Mouse (Mus musculus) layer of hippocampus, postnatal 14 days (tissue): ENCODE results near the gene Trip6. TPM values are rescaled to one million over a fixed set of nuclear protein-coding genes. Genes with fewer than 3 reads are reported as not detected.

Source experiments
- DNase-seq, 2 experiments: peaks; one replicate each; pipeline ENCODE4 v3.0.0; 2021 to 2022; ENCODE audit warnings: low spot score in 2 of 2, mixed read lengths in 1 of 2
- total RNA-seq, 2 experiments: library from RNA; stranded (reverse); gene quantifications; 2 replicates each; pipeline ENCODE4 v1.2.3; 2021

Trip6 gene
- total RNA-seq, 2 experiments from 2014 or later = 4.6 to 6.0 TPM

GRCm38 (mm10) chr5:137339290-137339979 is 25.2 kb upstream of the Trip6 start:
- DNase-seq = peak in 1 of 2 experiments; percentile 22

DNA sequence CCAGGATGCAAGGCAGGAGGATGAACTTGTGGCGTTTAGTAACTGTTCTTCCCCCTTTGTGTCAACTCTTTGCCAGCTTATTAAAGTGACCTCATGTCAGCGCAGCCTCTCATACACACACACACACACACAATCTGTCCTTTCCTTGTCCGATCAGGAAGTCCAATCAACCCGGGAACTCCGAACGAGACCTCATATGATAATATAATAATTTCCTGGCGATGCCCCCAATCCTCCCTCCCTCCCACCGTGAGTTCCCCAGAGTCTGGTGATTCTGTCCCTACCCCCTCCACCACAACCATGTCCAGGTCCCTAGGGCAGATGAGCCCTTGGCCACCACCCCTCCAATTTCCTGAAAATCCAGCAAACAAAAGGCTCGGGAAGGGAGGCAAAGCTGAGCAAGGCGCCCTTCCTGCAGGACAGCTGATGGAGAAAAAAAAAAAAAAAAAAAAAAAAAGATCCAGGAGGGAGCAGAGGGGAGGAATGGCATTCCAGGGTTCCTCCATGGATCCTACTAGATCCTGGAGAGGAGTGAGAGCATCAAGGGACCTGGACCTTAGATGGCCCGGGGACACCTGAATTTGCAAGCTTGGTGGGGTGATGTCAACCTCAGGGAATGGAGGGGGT is 24.6 kb upstream of the Trip6 start:
- DNase-seq = no peak

GRCm38 (mm10) chr5:137338256-137338655 is 24.1 kb upstream of the Trip6 start:
- DNase-seq = peak; percentile 82 to 92

- no peak for DNase-seq
These were observed 23.0 kb upstream of the Trip6 start for GRCm38 (mm10) chr5:137337190-137337589.

DNA sequence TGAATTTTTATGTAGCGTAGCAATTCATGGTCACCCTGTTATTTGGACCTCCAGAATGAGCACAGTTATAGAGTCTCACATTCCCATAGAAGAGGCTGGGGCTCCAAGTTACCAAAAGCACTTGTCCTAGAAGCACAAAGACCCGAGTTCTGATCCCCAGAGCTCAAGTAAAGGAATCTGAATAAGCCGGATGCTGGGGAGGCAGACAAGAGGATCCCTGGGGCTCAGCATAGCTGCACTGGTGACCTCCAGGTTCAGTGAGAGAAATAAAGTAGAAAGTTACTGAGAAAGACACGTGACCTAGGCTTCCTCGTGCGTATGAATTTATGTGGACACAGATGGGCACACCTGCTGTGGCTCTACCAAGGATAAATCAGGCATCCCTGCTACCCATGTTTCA is 20.9 kb upstream of the Trip6 start:
- no peak for DNase-seq

DNA sequence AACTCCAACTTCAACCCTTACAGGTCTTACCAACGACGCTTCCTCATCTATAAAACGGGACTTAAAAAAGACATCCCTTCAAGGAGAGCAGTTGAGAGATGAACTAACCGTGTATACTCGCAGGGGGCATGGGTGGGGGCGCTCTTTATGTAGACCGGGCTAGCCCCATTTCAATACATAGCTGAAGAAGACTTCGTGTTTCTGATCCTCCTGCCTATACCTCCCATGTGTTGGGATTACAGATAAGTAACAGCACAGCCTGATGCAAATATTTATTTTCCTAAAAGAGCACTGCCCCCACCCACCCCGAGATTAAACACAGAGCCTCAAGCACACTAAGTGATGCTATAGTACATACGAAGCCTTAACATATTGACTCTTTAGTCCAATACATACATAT is 20.1 kb upstream of the Trip6 start:
- DNase-seq = no peak

- peak; percentile 92 to 95 for DNase-seq
These were observed 19.4 kb upstream of the Trip6 start, which contains the start of gene Slc12a9 for GRCm38 (mm10) chr5:137333512-137334174. Slc12a9 (minus strand) TSS chr5:137333597.

GRCm38 (mm10) chr5:137332857-137333511 is 18.8 kb upstream of the Trip6 start:
- DNase-seq = no peak

GRCm38 (mm10) chr5:137330910-137331309 is 16.7 kb upstream of the Trip6 start:
- DNase-seq = no peak

- DNase-seq = no peak
These were observed 6.8 kb upstream of the Trip6 start for GRCm38 (mm10) chr5:137320996-137321395.

- no peak for DNase-seq
These were observed 4.4 kb upstream of the Trip6 start for GRCm38 (mm10) chr5:137318570-137318969.

DNA sequence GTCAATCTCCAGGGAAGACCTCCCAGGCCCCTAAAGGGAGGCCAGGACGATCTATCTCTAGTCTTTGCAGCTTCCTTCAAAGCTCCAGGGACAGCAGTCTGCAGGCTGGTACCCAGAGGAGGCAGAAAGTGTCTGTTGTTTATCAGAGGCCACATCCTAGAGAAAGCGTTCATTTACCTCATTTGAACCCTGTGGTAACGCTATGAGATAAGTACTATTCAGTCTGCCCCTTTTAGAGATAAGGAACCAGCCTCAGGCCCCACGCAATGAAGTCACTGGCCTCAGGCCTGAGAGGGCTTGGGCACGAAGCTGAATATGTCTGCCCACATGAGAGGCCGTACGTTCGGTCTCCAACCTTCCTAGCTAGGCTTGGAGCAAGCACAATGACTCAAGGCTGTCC is 3.2 kb upstream of the Trip6 start:
- DNase-seq = no peak

DNA sequence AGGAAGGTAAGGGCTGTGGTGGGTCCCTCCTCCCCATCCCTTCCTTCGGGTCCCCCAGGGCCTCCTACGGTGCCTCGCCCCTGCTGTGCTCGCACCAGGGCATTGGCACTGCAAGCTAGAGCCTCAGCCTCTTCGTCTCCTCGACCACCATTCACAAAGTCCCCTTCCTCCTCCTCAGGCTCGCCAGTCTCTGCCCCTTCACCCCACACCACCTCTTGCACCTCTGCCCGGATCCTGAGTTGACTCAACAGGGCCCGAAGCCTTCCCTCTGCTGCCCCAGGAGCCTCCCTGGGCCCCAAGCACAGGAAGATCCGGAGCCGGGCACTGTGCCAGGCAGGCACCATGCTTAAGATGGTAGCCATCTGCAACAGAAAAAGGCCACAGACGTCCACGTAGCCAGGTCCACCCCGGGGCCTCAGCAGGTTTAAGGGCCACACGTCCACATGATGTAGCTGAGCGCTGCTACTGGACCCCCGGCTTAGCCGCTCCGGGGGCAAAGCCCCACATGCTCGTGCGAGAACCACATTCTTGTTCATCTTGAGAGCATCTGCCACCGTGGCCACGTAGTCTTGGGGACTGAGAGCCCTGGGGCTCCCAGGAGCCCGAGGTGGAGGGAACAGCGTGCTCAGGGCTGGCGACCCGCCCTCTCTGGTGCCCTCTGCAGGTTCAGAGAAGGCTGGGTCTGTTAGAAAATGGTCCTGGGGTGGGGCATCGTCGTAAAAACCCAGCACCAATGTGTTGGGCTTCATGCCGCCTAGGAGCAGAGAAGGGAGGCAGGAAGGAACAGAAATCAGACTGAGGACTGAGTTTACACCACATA is 1.1 kb upstream of the Trip6 start:
- no peak for DNase-seq

- no peak for DNase-seq
These were observed 575 bp downstream of the Trip6 start for GRCm38 (mm10) chr5:137313466-137314192.

DNA sequence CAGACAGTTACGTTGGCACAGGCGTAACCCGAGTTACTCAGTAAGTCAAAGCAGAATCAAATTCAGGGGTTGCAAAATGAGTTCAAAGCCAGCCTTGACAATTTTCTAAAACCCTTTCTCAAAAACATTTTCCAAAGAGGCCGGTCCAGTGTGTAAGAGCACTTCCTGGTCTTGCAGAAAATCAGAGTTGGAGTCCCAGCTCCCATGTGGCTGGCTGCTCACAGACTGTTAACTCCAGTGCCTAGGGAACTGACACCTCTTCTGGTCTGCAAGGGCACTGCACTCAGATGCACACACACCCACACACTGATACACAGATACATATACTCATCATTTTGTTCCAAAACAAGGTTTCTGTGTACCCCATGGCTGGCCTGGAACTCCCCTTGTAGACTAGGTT is 5.8 kb downstream of the Trip6 start:
- DNase-seq = no peak

DNA sequence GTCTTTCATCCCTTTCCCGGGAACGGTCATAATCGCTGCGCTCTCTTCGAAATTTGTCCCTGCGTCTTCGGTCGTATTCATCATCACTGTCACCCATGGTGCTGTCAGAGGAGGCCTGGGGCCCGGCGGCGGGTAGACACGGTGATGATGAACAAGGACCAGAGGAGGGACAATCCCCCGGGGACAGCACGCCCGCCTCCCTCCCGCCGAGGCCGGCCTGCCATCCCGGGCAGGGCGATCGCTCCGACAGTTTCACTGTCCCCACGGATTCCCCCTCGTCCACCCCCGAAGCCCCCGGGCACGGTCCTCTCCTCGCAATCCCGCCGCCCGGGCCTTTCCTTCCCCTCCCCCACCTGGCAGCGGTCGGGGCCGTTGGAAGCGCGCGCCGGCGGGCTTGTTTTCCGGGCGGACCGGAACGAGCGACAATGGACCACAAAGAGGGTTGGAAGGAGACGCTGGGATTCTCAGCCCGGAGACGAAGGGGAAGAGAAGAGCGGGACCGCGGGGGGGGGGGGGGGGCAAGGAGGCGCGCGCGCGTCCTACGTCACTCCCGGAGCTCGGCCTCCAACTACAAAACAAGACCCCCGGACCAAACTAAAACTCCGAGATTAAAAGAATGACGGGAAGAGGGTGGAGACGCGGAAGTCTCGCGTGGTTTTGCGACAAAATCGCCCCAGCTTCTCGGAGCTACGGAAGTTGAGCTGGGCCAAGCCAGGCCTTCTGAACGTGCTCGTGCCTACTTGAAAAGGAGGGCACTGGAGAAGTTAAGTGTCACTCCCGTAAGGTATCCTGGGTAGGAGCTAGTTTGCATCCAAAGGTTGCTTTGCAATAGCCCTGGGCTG is 6.9 kb downstream of the Trip6 start, which contains the start of gene Srrt:
TSS of gene Srrt (minus strand) at position 604 of the 842 bp plus-strand sequence.
- peak; percentile 91 to 96 for DNase-seq

DNA sequence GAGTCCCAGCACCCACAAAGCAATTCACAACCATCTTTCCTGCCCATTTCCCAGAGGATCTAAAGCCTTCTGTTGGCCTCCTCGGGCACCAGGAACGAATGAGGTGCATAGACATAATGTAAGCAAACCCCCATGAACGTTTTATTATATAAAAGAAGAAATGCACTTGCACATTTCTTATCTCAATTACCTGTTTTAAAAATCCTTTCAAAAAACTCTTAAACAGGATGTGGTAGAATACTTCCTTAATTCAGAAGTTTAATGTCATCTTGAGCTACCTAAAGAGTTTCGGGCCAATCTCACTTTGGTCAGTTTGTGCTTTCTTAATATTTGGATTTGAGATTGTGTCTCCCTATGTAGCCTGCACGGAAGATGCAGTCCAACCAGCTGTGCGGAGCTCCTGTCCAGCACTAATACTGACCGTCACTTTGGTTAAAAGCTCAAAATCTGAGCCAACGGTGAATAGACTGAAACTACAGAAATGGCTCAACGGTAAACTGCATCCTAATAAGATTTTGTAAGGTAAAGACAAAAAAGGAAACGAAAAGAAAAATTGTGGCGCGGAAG is 7.7 kb downstream of the Trip6 start:
- DNase-seq = no peak

DNA sequence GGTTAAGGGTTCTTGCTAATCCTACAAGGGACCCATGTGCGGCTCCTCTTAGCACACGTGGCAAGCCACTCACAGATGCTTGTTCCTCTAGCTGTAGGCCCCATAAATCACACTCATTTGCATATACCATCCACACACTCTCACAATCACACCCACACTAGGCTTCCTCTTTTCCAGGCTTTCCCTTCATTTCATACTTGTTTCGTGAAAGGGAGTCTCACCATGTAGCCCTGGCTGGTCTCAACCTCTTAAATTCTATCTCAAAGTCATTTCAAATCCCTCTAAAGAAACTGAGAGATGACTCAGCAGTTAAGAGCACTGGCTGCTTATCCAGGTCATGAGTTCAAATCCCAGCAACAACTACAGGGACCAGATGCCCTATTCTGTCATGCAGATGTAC is 8.4 kb downstream of the Trip6 start:
- no peak for DNase-seq

DNA sequence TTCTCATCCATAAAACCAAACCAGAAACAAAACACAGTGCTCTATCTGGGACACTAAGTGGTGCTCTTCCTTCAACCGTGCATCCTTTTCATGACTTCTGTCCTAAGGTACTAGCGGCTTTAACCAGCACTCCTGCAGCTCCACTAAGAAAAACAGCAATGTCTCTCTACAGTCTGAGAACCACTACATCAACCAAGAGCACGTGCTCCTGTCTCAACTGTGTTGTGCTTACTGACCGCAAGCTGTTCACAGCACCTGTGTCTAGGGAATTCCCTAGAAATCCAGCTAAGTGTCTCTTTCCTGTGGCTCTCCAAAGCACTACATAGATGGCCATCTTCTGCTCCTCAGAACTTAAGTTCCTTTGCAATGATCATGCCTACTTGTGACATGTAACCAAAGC is 9.4 kb downstream of the Trip6 start:
- DNase-seq = no peak
